Mouse (Mus musculus) thymus, adult 2 months (tissue): ENCODE measurements around the gene Il16.

Source experiments
- CTCF ChIP-seq: fragments of 200-500 bp; IDR thresholded peaks from 2 replicates; pipeline ENCODE4 v1.5.1; 2012; ENCODE audit warnings: mild to moderate bottlenecking, control low read depth, low read length, moderate library complexity, borderline replicate concordance; ENCODE audit not compliant: control insufficient read depth, poor library complexity, insufficient read depth; ENCODE audit errors: extremely low read depth
- POLR2A ChIP-seq: fragments of 200-500 bp; IDR thresholded peaks from 2 replicates; pipeline ENCODE4 v1.6.1; 2012; ENCODE audit warnings: mild to moderate bottlenecking, low read length, control low read depth, moderate library complexity; ENCODE audit not compliant: control insufficient read depth, poor library complexity, insufficient read depth; ENCODE audit errors: extremely low read depth

DNA sequence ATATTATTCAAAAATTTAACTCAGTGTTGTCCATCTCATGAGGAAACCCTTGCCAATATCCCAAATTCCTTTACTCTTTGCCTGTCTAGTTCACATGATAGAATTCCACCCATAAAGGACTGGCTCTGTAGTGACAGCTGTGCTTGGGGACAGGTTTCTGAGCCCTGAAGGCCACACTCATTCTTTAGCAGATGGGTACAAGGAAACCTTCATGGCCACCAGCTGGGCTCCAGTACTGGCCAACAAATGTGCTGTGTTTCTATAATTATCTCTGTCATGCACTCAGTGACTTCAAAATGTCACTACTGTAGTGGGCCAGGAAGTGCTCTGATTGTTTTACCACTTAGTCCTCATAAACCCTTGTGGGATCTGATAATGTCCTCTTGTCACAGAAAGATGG is 21.6 kb downstream of the Il16 start:
- TF ChIP-seq CTCF (no peak), POLR2A (no peak)
